Mouse (Mus musculus) liver, postnatal 0 days (tissue): ENCODE measurements around the gene Srgap1.

ENCODE experiments used
- CTCF ChIP-seq: sonication (generic); IDR thresholded peaks from 2 replicates; pipeline ENCODE4 v1.5.1; 2016; ENCODE audit warnings: antibody characterized with exemption, low read depth
- EP300 ChIP-seq: IDR thresholded peaks from 2 replicates; pipeline ENCODE4 v1.6.1; 2016; ENCODE audit warnings: antibody characterized with exemption, low read depth, mild to moderate bottlenecking

GRCm38 (mm10) chr10:121836507-121837165 lies 210.5 kb downstream of the Srgap1 start:
- no peak for TF ChIP-seq CTCF
- no peak for TF ChIP-seq EP300
